Mouse (Mus musculus): ENCODE data around the gene Bmpr1a.

GRCm38 (mm10) chr14:34500309-34500708, 2.8 kb downstream of the Bmpr1a start:
- TF ChIP-seq MAFK (IDR thresholded peaks at IDR 0.05; ENCODE audit: insufficient read depth, low read depth, low read length) (no peak), ZNF384 (IDR thresholded peaks at IDR 0.05; ENCODE audit: low read depth, low read length) (no peak), ZC3H11A (IDR thresholded peaks at IDR 0.05; ENCODE audit: borderline replicate concordance, low read depth, low read length) (no peak)

Measured in ES-E14 (cell line).